Mouse (Mus musculus) stomach, embryonic 15.5 days (tissue): Measurements from ENCODE around the gene Lim2. TPM values are rescaled to one million over a fixed set of nuclear protein-coding genes. Genes with fewer than 3 reads are reported as not detected.

ENCODE experiments used
- ATAC-seq: fragments of 200-750 bp; cut with Nextera tagmentation; 2 replicates; pipeline ENCODE4 v1.8.0; 2017; ENCODE audit warnings: low read depth, moderate number of reproducible peaks, moderate TSS enrichment; ENCODE audit not compliant: insufficient read depth, low FRiP score
- H3K27ac ChIP-seq: fragments of 300-500 bp; sonication (generic); 2 replicates; pipeline ENCODE4 v1.5.1; 2015; ENCODE audit warnings: mild to moderate bottlenecking, inconsistent platforms
- H3K27me3 ChIP-seq: fragments of 300-500 bp; sonication (generic); replicated peaks from 2 replicates; pipeline ENCODE4 v1.6.1; 2015; ENCODE audit warnings: inconsistent platforms
- H3K36me3 ChIP-seq: fragments of 300-500 bp; sonication (generic); 2 replicates; pipeline ENCODE4 v1.6.1; 2015; ENCODE audit warnings: inconsistent platforms
- H3K4me1 ChIP-seq: fragments of 300-500 bp; sonication (generic); 2 replicates; pipeline ENCODE4 v1.6.1; 2015; ENCODE audit warnings: inconsistent platforms
- H3K4me2 ChIP-seq: fragments of 300-500 bp; sonication (generic); 2 replicates; pipeline ENCODE4 v1.6.1; 2015; ENCODE audit warnings: mild to moderate bottlenecking, inconsistent platforms
- H3K4me3 ChIP-seq: fragments of 300-500 bp; sonication (generic); replicated peaks from 2 replicates; pipeline ENCODE4 v1.5.1; 2015; ENCODE audit warnings: inconsistent platforms
- H3K9ac ChIP-seq: fragments of 300-500 bp; sonication (generic); 2 replicates; pipeline ENCODE4 v1.6.1; 2015; ENCODE audit warnings: inconsistent platforms
- H3K9me3 ChIP-seq: fragments of 300-500 bp; sonication (generic); 2 replicates; pipeline ENCODE4 v1.6.1; 2016; ENCODE audit warnings: inconsistent platforms
- WGBS: fragments of 180-500 bp; shearing (Covaris S2); methylation state at CpG from one replicate; pipeline ENCODE4 v1.1.7; 2015; 5-methylcytosine and 5-hydroxymethylcytosine counted together
- polyA plus RNA-seq: library from polyadenylated mRNA; unstranded; fragments of >200 nt; fragmentation: Nextera tagmentation; extraction: Ambion mirVana; gene quantifications from 2 replicates; pipeline ENCODE4 v1.2.1, GENCODE M21; 2015

Lim2 gene
- polyA plus RNA-seq, 1 experiment from 2014 or later = 0.15 TPM

DNA sequence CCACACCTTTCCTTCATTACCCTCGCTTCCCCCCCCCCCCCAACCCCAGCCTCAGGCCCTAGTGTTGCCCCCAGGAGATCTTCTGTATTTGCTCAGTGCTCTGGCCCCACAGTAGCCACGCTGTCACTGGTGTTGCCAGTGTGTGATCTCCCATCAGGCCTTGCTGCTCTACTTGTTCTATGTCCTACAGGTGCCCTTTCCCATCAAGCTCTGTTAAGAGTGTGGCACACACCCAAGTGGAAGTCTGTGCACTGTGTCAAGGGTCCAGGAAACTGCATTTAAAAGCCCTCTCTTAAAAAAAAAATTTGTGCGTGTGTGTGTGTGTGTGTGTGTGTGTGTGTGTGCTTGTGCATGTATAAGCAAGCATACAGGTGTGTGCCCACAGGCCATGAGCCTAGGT, 20.8 kb downstream of the Lim2 start:
- WGBS = 77% methylated on average over 3 of the region's 3 CpGs
- no peak overlapping the region for H3K9ac ChIP-seq
- ATAC-seq = no peak
- H3K27me3 ChIP-seq = no peaks in the 10 kb centered on the region
- peaks cover 5% of the 10 kb centered on the region; the same call in 1 of the 2 replicates for H3K36me3 ChIP-seq
- no peak overlapping the region for H3K27ac ChIP-seq
- H3K9me3 ChIP-seq = no peaks in the 10 kb centered on the region
- H3K4me2 ChIP-seq = no peak overlapping the region
- H3K4me1 ChIP-seq = peaks cover 10% of the 10 kb centered on the region; the same call in 1 of the 2 replicates
- H3K4me3 ChIP-seq = no peak overlapping the region

DNA sequence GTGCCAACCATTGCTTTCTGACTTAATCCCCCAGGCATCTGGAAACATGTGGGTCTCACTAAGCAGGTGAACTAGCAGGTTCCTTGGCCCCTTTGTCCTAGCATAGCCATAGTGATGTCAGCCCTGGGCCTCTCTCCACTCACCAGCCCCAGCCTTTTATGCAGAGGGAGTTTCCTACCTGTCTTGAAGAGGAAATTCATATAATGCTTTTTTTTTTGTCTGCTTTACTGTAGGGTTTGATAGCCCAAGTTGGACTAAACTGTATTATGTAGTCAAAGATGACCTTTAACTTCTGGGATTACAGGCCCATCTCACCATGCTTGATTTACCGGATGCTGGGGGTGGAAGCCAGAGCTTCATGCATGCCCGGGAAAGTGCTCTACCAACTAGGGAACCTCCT, 22.3 kb downstream of the Lim2 start:
- H3K27ac ChIP-seq = no peak overlapping the region
- peaks cover 9% of the 10 kb centered on the region; the same call in 1 of the 2 replicates for H3K36me3 ChIP-seq
- ATAC-seq = no peak
- WGBS = 91% methylated on average over 2 of the region's 2 CpGs
- H3K27me3 ChIP-seq = no peaks in the 10 kb centered on the region
- H3K4me2 ChIP-seq = no peak overlapping the region
- H3K9ac ChIP-seq = no peak overlapping the region
- H3K4me3 ChIP-seq = no peak overlapping the region
- H3K9me3 ChIP-seq = no peaks in the 10 kb centered on the region
- 0 out of 2 replicates have a peak, but pooled peaks cover 4% of the 10 kb centered on the region for H3K4me1 ChIP-seq

DNA sequence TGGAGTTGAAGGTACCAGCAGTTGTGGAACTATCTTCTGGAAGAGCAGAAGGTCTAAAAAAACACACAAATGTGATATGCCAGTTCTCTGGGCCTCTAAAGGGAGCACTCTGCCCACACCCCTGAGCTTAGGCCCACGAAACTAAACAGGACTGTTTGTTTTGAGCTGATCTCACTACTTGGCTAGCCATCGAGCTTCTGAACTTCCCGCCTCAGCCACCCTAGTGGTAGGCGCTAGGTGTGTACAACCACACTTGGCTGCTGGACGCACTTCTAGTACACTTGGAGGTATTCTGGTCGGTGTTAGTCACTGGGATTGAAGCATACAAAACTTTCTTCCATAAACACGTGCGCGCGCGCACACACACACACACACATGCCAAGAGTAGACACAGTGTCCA, 24.3 kb downstream of the Lim2 start:
- Histone ChIP-seq H3K9me3 (no peaks in the 10 kb centered on the region), H3K27me3 (no peaks in the 10 kb centered on the region), H3K4me2 (no peak overlapping the region), H3K9ac (no peak overlapping the region), H3K27ac (no peak overlapping the region), H3K36me3 (peaks cover 20% of the 10 kb centered on the region; the same call in 1 of the 2 replicates), H3K4me1 (no peaks in the 10 kb centered on the region), H3K4me3 (no peak overlapping the region)
- no peak for ATAC-seq
- 91% methylated on average over 11 of the region's 11 CpGs for WGBS

DNA sequence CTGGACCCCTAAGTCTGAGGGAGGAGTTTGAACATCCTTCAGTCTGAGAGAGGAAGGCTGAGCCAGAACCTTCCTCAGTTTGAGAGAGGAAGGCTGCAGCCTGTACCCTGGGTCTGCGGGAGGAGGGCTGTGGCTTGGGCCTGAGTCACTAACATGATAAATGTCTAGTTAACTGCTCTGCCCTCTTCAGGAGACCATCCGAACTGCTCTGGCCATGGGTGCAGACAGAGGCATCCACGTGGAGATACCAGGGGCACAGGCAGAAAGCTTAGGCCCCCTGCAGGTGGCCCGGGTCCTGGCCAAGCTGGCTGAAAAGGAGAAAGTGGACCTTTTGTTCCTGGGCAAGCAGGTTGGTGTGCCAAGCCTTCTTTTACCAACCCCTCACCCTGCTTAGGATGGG, 25.1 kb downstream of the Lim2 start:
- no peak overlapping the region for H3K4me3 ChIP-seq
- H3K4me1 ChIP-seq = no peaks in the 10 kb centered on the region
- peaks cover 28% of the 10 kb centered on the region; the same call in 1 of the 2 replicates for H3K36me3 ChIP-seq
- WGBS = 30% methylated on average over 4 of the region's 4 CpGs
- H3K27ac ChIP-seq = no peak overlapping the region
- no peak overlapping the region for H3K4me2 ChIP-seq
- no peak overlapping the region for H3K9ac ChIP-seq
- ATAC-seq = no peak
- H3K27me3 ChIP-seq = no peaks in the 10 kb centered on the region
- no peaks in the 10 kb centered on the region for H3K9me3 ChIP-seq

DNA sequence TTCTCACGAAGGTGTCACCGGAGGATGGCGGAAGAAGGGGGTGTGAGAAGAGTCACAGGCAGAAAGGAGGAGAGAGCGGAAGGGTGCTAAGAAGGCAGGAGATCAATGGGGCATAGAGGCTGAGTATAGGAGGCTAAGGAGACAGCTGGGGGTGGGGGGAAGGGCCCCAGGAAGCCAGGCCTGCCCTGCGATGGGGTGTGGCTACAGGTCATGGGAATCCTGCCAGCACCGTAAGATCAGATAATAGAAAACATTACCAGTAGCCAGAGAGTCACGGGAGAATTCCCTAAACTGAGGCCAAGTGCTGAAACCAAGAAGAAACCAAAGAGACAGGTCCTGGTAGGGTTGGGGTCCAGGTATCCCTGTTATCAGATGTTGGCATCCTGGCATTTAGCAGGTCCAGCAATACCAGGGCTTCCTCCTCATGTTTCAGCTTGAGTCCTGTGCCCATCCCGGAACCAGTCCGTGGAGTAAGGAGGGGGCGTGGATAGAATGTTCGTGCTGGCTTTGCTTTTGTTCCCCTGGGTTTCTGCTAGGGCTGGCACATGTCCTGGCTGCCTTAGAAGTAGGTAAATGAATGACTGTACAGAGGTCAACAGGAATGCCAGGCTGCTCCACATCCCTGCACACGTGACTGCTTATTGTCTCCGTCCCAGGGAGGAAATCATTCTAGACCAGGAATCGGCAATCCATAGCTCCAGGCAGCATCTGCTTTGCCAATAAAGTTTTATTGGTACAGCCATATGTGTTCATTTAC, 26.3 kb downstream of the Lim2 start:
- Histone ChIP-seq H3K36me3 (peaks cover 28% of the 10 kb centered on the region; the same call in 1 of the 2 replicates), H3K9ac (no peak overlapping the region), H3K27ac (no peak overlapping the region), H3K4me3 (no peak overlapping the region), H3K4me2 (no peak overlapping the region), H3K4me1 (no peaks in the 10 kb centered on the region), H3K9me3 (no peaks in the 10 kb centered on the region), H3K27me3 (no peaks in the 10 kb centered on the region)
- ATAC-seq = no peak; the same call in 1 of the 2 replicates
- 79% methylated on average over 14 of the region's 14 CpGs for WGBS

DNA sequence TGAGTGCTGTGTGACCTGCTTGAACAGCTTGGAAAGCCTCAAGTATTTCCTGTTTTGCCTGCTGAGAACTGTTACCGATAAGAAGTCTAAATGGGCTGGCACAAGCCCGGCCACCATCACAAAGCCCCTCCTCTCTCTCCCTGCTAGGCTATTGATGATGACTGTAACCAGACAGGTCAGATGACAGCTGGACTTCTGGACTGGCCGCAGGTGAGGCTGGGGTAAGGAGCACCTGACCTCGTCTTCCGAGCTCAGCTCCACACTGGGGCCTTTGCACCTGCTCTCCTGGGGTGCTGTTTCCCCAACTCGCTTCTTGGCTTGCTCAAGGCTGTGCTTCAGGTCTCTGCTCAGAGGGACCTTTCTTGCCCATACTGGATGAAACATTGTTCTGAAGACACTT, 26.9 kb downstream of the Lim2 start:
- no peak for ATAC-seq
- 89% methylated on average over 6 of the region's 6 CpGs for WGBS
- H3K4me3 ChIP-seq = no peak overlapping the region
- H3K27me3 ChIP-seq = no peaks in the 10 kb centered on the region
- peaks cover 28% of the 10 kb centered on the region; the same call in 1 of the 2 replicates for H3K36me3 ChIP-seq
- H3K9ac ChIP-seq = no peak overlapping the region
- no peak overlapping the region for H3K4me2 ChIP-seq
- H3K9me3 ChIP-seq = no peaks in the 10 kb centered on the region
- H3K4me1 ChIP-seq = no peaks in the 10 kb centered on the region
- no peak overlapping the region for H3K27ac ChIP-seq

DNA sequence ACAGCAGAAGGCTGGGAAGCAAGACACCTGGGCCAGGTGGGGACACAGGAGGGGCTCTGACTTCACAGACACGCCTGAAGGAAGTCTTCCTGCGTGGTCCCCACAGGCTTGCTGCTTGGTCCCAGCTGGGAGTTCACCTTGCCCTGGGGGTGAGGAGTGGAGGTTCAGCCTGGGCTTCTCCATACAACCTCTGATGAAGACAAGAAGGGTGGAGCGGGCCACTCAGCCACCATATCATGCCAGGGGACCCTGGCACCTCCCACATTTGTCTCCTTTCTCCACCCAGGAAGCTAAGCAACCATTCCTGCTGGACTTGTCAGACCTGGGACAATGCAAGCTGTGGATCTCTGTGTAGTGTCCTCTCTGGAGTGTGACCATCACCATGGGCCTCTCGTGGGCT, 35.4 kb downstream of the Lim2 start, which contains the start of gene Vsig10l:
TSS of gene Vsig10l (plus strand) at position 301 of the 400 bp plus-strand sequence.
- H3K4me1 ChIP-seq = peaks cover 10% of the 10 kb centered on the region; the same call in 1 of the 2 replicates
- H3K27ac ChIP-seq = no peak within 1 kb of the TSS
- H3K4me3 ChIP-seq = no peak within 1 kb of the TSS
- ATAC-seq = no peak
- H3K9ac ChIP-seq = no peak within 1 kb of the TSS
- WGBS = 59% methylated on average over 4 of the region's 4 CpGs
- no peaks in the 10 kb centered on the region for H3K36me3 ChIP-seq
- H3K4me2 ChIP-seq = no peak within 1 kb of the TSS
- H3K27me3 ChIP-seq = no peaks in the 10 kb centered on the region; the same call in 1 of the 2 replicates
- H3K9me3 ChIP-seq = no peaks in the 10 kb centered on the region

DNA sequence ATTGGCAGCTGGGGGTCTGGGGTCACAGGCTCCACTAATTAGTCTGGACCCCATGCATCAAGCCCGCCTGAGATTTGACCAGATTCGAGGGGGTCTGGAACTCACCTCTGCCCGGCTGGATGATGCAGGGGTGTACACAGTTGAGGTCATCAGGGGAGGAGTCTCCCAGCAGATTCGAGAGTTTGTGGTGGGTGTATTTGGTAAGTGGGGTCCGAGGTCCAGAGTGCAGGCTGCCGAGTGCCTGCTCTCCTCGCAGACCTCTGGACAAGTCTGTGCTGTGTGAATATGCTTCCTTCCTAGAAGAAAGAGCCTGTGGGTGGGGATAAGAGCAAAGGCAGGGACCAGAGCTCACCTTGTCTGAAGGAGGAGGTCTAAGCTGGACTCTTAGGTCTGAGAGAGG, 36.5 kb downstream of the Lim2 start:
- H3K9ac ChIP-seq = no peak overlapping the region
- WGBS = 77% methylated on average over 7 of the region's 7 CpGs
- no peak for ATAC-seq
- peaks cover 10% of the 10 kb centered on the region; the same call in 1 of the 2 replicates for H3K4me1 ChIP-seq
- H3K4me3 ChIP-seq = no peak overlapping the region
- no peak overlapping the region for H3K27ac ChIP-seq
- H3K36me3 ChIP-seq = no peaks in the 10 kb centered on the region
- H3K4me2 ChIP-seq = no peak overlapping the region
- no peaks in the 10 kb centered on the region; the same call in 1 of the 2 replicates for H3K27me3 ChIP-seq
- H3K9me3 ChIP-seq = no peaks in the 10 kb centered on the region

DNA sequence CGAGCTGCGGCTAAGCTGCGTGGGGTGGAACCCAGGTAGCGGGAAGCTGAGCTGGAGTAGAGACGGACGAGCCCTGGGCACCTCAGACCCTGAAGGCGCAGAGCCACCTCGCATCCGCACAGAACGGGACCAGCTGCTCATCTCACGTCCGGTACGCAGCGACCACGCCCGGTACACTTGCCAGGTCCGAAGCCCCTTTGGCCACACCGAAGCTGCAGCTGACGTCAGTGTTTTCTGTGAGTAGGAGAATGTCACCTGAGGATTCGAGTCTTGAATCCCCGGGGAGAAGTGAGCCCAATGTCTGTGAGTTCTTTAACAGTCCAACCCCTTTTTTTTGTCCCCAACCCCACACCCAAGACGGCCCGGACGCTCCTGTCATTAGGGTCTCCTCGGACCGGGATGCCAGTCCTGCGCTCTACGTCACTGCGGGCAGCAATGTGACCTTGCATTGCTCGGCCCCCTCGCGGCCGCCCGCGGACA, 37.4 kb downstream of the Lim2 start:
- no peak overlapping the region for H3K27ac ChIP-seq
- H3K4me1 ChIP-seq = peaks cover 10% of the 10 kb centered on the region; the same call in 1 of the 2 replicates

DNA sequence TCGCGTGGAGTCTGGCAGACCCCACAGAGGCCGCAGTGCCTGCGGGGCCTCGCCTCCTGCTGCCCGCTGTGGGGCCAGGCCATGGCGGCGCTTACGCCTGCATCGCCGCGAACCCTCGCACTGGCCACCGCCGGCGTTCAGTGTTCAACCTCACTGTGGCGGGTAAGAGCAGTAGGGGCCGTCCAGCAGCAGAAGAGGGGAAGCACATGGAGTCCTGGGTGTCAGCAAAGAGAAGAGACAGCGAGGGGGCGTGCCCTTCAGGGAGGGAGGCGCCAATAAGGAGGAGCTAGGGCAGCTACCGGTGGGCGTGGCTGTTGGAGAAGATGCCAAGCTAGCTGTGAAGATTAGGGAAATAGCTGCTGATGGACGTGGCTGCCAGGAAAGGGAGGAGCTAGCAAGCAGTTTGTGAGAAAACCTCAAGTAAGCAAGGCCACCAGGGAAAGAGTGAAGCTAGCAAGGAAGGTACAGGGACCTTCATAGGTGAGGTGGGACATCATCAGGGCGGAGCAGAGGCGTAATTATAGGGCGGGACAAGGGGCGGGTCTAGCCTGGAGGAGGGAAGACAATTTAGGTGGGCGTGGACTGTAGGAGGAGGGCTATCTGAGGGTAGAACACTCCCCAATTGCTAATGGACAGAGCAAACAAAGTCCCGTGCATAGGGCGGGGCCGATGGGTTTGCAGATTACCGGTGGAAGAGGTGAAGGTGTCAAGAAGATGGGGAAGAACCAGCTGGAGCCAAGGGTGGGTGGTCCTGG, 38.1 kb downstream of the Lim2 start:
- Histone ChIP-seq H3K9ac (0 out of 2 replicates have a peak overlapping the region, but pooled peaks have one; percentile 14), H3K4me3 (peak overlapping the region; percentile 47), H3K27me3 (no peaks in the 10 kb centered on the region; the same call in 1 of the 2 replicates), H3K9me3 (no peaks in the 10 kb centered on the region), H3K4me2 (peak overlapping the region; percentile 85), H3K4me1 (peaks cover 10% of the 10 kb centered on the region; the same call in 1 of the 2 replicates), H3K27ac (peak overlapping the region; percentile 40; the same call in 1 of the 2 replicates), H3K36me3 (no peaks in the 10 kb centered on the region)
- WGBS = under 1% methylated on average over 33 of the region's 33 CpGs
- ATAC-seq = peak; percentile 89

More for the DNA sequence above, 37.4 kb downstream of the Lim2 start:
- Histone ChIP-seq H3K4me3 (peak overlapping the region; percentile 47), H3K36me3 (no peaks in the 10 kb centered on the region), H3K9me3 (no peaks in the 10 kb centered on the region), H3K4me2 (peak overlapping the region; percentile 85), H3K27me3 (no peaks in the 10 kb centered on the region; the same call in 1 of the 2 replicates), H3K9ac (0 out of 2 replicates have a peak overlapping the region, but pooled peaks have one; percentile 14)
- 6% methylated on average over 35 of the region's 35 CpGs for WGBS
- no peak for ATAC-seq

DNA sequence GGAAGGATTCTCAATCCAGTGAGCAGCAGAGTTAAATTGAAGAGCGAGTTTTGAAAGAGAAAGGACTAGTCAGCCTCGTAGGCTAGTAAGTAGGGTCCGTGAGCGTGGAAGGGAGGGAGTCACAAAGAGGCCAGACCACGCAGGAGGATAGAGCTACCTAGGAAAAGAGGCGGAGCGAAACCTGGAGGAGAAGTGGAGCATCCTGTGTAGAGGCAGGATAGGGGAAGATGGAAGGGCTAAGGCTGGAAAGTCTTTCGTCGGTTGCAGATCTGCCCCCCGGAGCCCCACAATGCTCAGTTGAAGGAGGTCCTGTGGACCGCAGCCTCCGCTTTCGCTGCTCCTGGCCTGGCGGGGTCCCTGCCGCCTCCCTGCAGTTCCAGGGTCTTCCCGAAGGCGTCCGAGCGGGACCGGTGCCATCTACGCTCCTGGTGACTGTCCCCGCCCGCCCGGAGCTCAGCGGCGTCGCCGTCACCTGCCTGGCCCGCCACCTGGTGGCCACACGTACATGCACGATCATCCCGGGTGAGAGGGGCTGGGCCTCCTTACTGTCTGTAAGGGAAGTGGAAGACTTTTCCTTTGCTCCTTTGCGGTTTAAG, 38.7 kb downstream of the Lim2 start:
- peak overlapping the region; percentile 85 for H3K4me2 ChIP-seq
- H3K36me3 ChIP-seq = no peaks in the 10 kb centered on the region
- H3K9ac ChIP-seq = peak overlapping the region; percentile 44; the same call in 1 of the 2 replicates
- H3K27ac ChIP-seq = peak overlapping the region; percentile 40; the same call in 1 of the 2 replicates
- H3K4me3 ChIP-seq = peak overlapping the region; percentile 47
- peak; percentile 57 for ATAC-seq
- H3K4me1 ChIP-seq = peaks cover 10% of the 10 kb centered on the region; the same call in 1 of the 2 replicates
- no peaks in the 10 kb centered on the region for H3K9me3 ChIP-seq
- under 1% methylated on average over 33 of the region's 33 CpGs for WGBS
- H3K27me3 ChIP-seq = no peaks in the 10 kb centered on the region; the same call in 1 of the 2 replicates
